Mouse (Mus musculus) intestine, embryonic 14.5 days (tissue): ENCODE results near the gene Scgb1b18. TPM values are rescaled to one million over a fixed set of nuclear protein-coding genes. Genes with fewer than 3 reads are reported as not detected.
"Not testable (repeated sequence)": the region's sequence is repeated elsewhere in the genome, so short reads cannot be mapped to it uniquely, and the experiment has no call there.

Experiments used
- ATAC-seq: fragments of 200-750 bp; cut with Nextera tagmentation; replicated peaks from 2 replicates; pipeline ENCODE4 v1.8.0; 2017; ENCODE audit warnings: low read depth, moderate number of reproducible peaks, moderate TSS enrichment, moderate library complexity; ENCODE audit not compliant: low FRiP score, low TSS enrichment
- DNase-seq: peaks from one replicate; pipeline ENCODE4 v3.0.0-alpha.2; 2018; ENCODE audit warnings: low spot score
- H3K27ac ChIP-seq: fragments of 300-500 bp; sonication (generic); 2 replicates; pipeline ENCODE4 v1.5.1; 2014; ENCODE audit warnings: low read depth, mild to moderate bottlenecking, control low read depth
- H3K27me3 ChIP-seq: fragments of 300-500 bp; sonication (generic); replicated peaks from 2 replicates; pipeline ENCODE4 v1.6.1; 2014; ENCODE audit warnings: low read length, control low read depth; ENCODE audit not compliant: control insufficient read depth, insufficient read depth
- H3K36me3 ChIP-seq: fragments of 300-500 bp; sonication (generic); 2 replicates; pipeline ENCODE4 v1.6.1; 2014; ENCODE audit warnings: low read length, control low read depth; ENCODE audit not compliant: control insufficient read depth, insufficient read depth
- H3K4me1 ChIP-seq: fragments of 300-500 bp; sonication (generic); replicated peaks from 2 replicates; pipeline ENCODE4 v1.6.1; 2014; ENCODE audit warnings: low read length, control low read depth, mixed read lengths; ENCODE audit not compliant: control insufficient read depth, insufficient read depth
- H3K4me2 ChIP-seq: fragments of 300-500 bp; sonication (generic); 2 replicates; pipeline ENCODE4 v1.6.1; 2014; ENCODE audit warnings: low read length
- H3K4me3 ChIP-seq: fragments of 300-500 bp; sonication (generic); 2 replicates; pipeline ENCODE4 v1.5.1; 2014; ENCODE audit warnings: low read depth, low read length, control low read depth, mixed read lengths
- H3K9ac ChIP-seq: fragments of 300-500 bp; sonication (generic); 2 replicates; pipeline ENCODE4 v1.6.1; 2014; ENCODE audit warnings: mild to moderate bottlenecking, low read length
- H3K9me3 ChIP-seq: fragments of 300-500 bp; sonication (generic); 2 replicates; pipeline ENCODE4 v1.6.1; 2016; ENCODE audit warnings: low read length, control low read depth; ENCODE audit not compliant: control insufficient read depth
- WGBS: fragments of 180-500 bp; shearing (Covaris S2); extraction: QIAGEN DNeasy Blood & Tissue Kit; methylation state at CpG from one replicate; pipeline ENCODE4 v1.1.7; 2014; 5-methylcytosine and 5-hydroxymethylcytosine counted together
- polyA plus RNA-seq: library from polyadenylated mRNA; unstranded; fragments of >200 nt; fragmentation: Nextera tagmentation; extraction: Ambion mirVana; gene quantifications from 2 replicates; pipeline ENCODE4 v1.2.1, GENCODE M21; 2014

Gene Scgb1b18
- not detected in 2 replicates for polyA plus RNA-seq

DNA sequence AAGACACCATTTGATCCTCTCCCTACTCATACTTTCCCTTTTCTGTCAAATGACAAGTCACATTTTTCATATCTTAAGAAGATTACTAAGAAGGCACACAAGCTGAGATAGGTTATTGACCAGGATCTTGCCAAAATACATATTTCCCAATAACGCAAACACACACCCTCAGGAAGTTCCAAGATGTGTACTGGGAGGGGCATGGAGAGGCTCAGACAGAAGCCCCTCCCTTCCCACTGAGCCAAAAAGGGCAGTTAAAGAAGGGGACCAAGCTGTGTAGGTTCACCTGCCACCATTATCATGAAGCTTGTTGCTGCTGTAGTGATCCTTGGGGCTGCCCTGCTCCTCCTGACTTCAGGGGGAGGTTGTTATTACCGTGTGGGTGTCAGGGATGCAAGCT is at the start of gene Scgb1b18:
Scgb1b18 (plus strand) TSS at position 301 of the 400 bp plus-strand sequence.
- not testable (repeated sequence) for H3K36me3 ChIP-seq, H3K27ac ChIP-seq, ATAC-seq, H3K4me2 ChIP-seq, DNase-seq, H3K9me3 ChIP-seq, H3K27me3 ChIP-seq, H3K4me1 ChIP-seq, H3K9ac ChIP-seq, H3K4me3 ChIP-seq
- WGBS = no CpG with 5 or more reads among the region's 2 CpGs

DNA sequence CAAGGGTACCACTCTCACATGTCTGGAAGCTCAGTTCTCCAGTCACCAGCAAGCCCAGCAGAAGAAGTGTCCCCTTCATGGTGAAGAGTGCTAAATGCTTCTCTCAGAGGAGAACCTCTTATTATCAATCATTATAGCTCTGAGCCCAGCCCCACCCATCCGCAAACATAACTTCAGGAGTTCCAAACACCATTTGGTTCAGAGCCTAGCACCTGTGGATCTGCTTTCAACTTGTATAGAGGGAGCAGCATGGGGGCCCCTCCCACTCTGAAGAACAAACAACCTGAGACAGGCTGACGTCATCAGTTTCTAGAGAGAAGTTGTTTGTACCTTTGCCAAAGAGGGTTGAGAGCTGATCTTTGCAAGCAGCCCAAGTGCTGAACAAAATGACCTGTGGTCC is 11.6 kb upstream of the Scgb1b18 start, which contains the start of gene Scgb2b18:
Scgb2b18 (minus strand) TSS at position 101 of the 400 bp plus-strand sequence.
- not testable (repeated sequence) for H3K4me2 ChIP-seq, H3K27me3 ChIP-seq, H3K4me3 ChIP-seq, H3K9ac ChIP-seq, ATAC-seq, H3K27ac ChIP-seq, DNase-seq, H3K36me3 ChIP-seq, H3K4me1 ChIP-seq, H3K9me3 ChIP-seq
- WGBS = 79% methylated on average over 2 of the region's 2 CpGs

Other genes starting within 250 kb of the Scgb1b18 start
- not detected in 2 replicates for gene Scgb2b17, start 129.0 kb upstream of the Scgb1b18 start, polyA plus RNA-seq
- not detected in 2 replicates for gene Scgb1b17, start 122.1 kb upstream of the Scgb1b18 start, polyA plus RNA-seq
- gene Scgb2b18, start 11.7 kb upstream of the Scgb1b18 start, polyA plus RNA-seq = not detected in 2 replicates
- not detected in 2 replicates for gene Scgb2b19, start 94.8 kb downstream of the Scgb1b18 start, polyA plus RNA-seq
- not detected in 2 replicates for gene Scgb1b19, start 101.7 kb downstream of the Scgb1b18 start, polyA plus RNA-seq
- not detected in 2 replicates for gene Scgb2b20, start 180.8 kb downstream of the Scgb1b18 start, polyA plus RNA-seq
- not detected in 2 replicates for gene Scgb1b20, start 187.7 kb downstream of the Scgb1b18 start, polyA plus RNA-seq